In the genomic region with DNA sequence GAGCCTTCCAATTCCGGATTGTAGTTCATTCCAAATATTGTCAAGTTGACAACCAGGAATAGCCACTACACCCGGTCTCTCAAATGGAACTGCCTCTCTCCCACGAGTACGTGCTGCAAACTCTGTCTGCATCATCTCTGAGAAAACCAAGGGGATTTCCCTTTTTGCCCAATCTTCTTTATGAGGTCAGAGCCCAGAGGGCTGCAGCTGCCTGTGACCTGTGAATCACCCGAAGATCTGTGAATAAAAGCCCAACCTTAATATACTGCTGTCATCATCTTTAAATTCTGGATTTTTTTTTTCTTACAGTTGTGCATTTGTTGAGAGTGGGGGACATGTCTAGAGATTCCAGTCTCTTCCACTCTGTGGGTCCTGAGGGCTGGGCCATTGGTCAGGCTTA, we compare ENCODE assay signal across 18 mouse cellular contexts.
A peak's percentile ranks its signal among the peaks of the same experiment; 100 is the strongest.
DNase-seq lines count a peak whose midpoint lies in the region; ATAC-seq and TF ChIP-seq lines count a peak whose summit lies in the region.
"Had no signal": no experiment of that assay in that cellular context is flagged by ENCODE, and none has a peak within 500 bp of the region (broad histone marks: within the 10 kb centered on the region; RNA-seq: fewer than 3 reads in every experiment).

No protein-coding gene starts in this region.

- H3K9me3 ChIP-seq in forebrain, embryonic 12.5 days, result no peaks in the 10 kb centered on the region
- H3K9me3 ChIP-seq: embryonic facial prominence, embryonic 15.5 days; heart, embryonic 12.5 days; intestine, embryonic 15.5 days had no signal

- H3K36me3 ChIP-seq in thymus, adult 2 months (ENCODE audit: control insufficient read depth, insufficient read depth, low read length), result no peaks in the 10 kb centered on the region
- no peaks in the 10 kb centered on the region for H3K36me3 ChIP-seq in forebrain, embryonic 12.5 days (replicated peaks)
- H3K36me3 ChIP-seq: embryonic facial prominence, embryonic 15.5 days; G1E; heart, embryonic 12.5 days; intestine, embryonic 15.5 days had no signal

- TF ChIP-seq CTCF in thymus, adult 2 months (IDR thresholded peaks at IDR 0.05; ENCODE audit: borderline replicate concordance, control insufficient read depth, extremely low read depth, insufficient read depth, low read length, poor library complexity), result no peak

- H3K4me2 ChIP-seq in forebrain, embryonic 12.5 days, result no peak overlapping the region
- H3K4me2 ChIP-seq: embryonic facial prominence, embryonic 15.5 days; heart, embryonic 12.5 days; intestine, embryonic 15.5 days; lung, embryonic 14.5 days had no signal

- WGBS in thymus, adult 2 months, result 23% methylated on average over 5 of the region's 5 CpGs
- WGBS in forebrain, embryonic 12.5 days, result 90% methylated on average over 5 of the region's 5 CpGs

- H3K4me1 ChIP-seq in thymus, adult 2 months (replicated peaks; ENCODE audit: control insufficient read depth, insufficient read depth, low read length), result no peaks in the 10 kb centered on the region
- H3K4me1 ChIP-seq in forebrain, embryonic 12.5 days, result peaks cover 7% of the 10 kb centered on the region; the same call in 1 of the 2 replicates
- H3K4me1 ChIP-seq: embryonic facial prominence, embryonic 15.5 days; intestine, embryonic 15.5 days had no signal

- no peak overlapping the region for H3K27ac ChIP-seq in thymus, adult 2 months (ENCODE audit: control insufficient read depth, insufficient read depth, low read length)
- H3K27ac ChIP-seq in forebrain, embryonic 12.5 days, result no peak overlapping the region
- H3K27ac ChIP-seq: embryonic facial prominence, embryonic 15.5 days; intestine, embryonic 15.5 days had no signal

- H3K9ac ChIP-seq in forebrain, embryonic 12.5 days, result no peak overlapping the region
- H3K9ac ChIP-seq: embryonic facial prominence, embryonic 15.5 days; heart, embryonic 12.5 days; intestine, embryonic 15.5 days; lung, embryonic 14.5 days had no signal

- TF ChIP-seq POLR2A in thymus, adult 2 months (IDR thresholded peaks at IDR 0.05; ENCODE audit: control insufficient read depth, extremely low read depth, insufficient read depth, low read length, poor library complexity), result no peak

- DNase-seq in 416B (ENCODE audit: low read depth), result peak; percentile 68
- peak; percentile 66 for DNase-seq in CD4-positive, CD25-positive, alpha-beta regulatory T cell, adult 2 months (ENCODE audit: low read depth, low spot score)
- peak; percentile 12 for DNase-seq in c-Kit-positive CD71-negative TER-119-negative erythroid progenitor cells, embryonic 14.5 days (ENCODE audit: low read depth)
- peak; percentile 37 to 45 for DNase-seq in monocyte, adult 2 months (ENCODE audit: low read depth in 1 of 2, low spot score in 2 of 2)
- no peak for DNase-seq in layer of hippocampus, postnatal 25 days (ENCODE audit: extremely low spot score in 1 of 2, low spot score in 1 of 2)
- DNase-seq in thymus, adult 2 months, result no peak
- DNase-seq in cerebellum, adult 8-10 months, result no peak
- DNase-seq: cerebellum, adult 11 months; gastrocnemius, postnatal 14 days; heart, postnatal 4 days; kidney, postnatal 10 days; lung, embryonic 14.5 days; right cerebral cortex, postnatal 14 days had no signal

- H3K27me3 ChIP-seq in thymus, adult 2 months (ENCODE audit: control insufficient read depth, insufficient read depth, low read length), result no peaks in the 10 kb centered on the region
- H3K27me3 ChIP-seq in forebrain, embryonic 12.5 days, result no peaks in the 10 kb centered on the region
- H3K27me3 ChIP-seq: embryonic facial prominence, embryonic 15.5 days; heart, embryonic 12.5 days; intestine, embryonic 15.5 days had no signal

- no peak overlapping the region for H3K4me3 ChIP-seq in thymus, adult 2 months (ENCODE audit: control insufficient read depth, insufficient read depth, low read length)
- H3K4me3 ChIP-seq in forebrain, embryonic 12.5 days (replicated peaks), result no peak overlapping the region
- H3K4me3 ChIP-seq: embryonic facial prominence, embryonic 15.5 days; heart, embryonic 12.5 days; intestine, embryonic 15.5 days had no signal

- ATAC-seq in forebrain, embryonic 12.5 days (ENCODE audit: low FRiP score), result no peak
- ATAC-seq: intestine, embryonic 15.5 days had no signal

Comparison
In these comparisons a context has a peak if more than half of its experiments do, and no peak if none do; other contexts are left out.
1. DNase-seq: peak in 416B (single experiment), CD4-positive, CD25-positive, alpha-beta regulatory T cell, adult 2 months (single experiment), c-Kit-positive CD71-negative TER-119-negative erythroid progenitor cells, embryonic 14.5 days (single experiment) and monocyte, adult 2 months (2 of 2); none in layer of hippocampus, postnatal 25 days (0 of 2), thymus, adult 2 months (single experiment) and cerebellum, adult 8-10 months (single experiment).